Mouse (Mus musculus): ENCODE data around the gene Gm12216. TPM values are rescaled to one million over a fixed set of nuclear protein-coding genes. Genes with fewer than 3 reads are reported as not detected.
"Not testable (repeated sequence)": the region's sequence is repeated elsewhere in the genome, so short reads cannot be mapped to it uniquely, and the experiment has no call there.

The Gm12216 gene
- polyA plus RNA-seq, 1 experiment = 1.6 TPM

- H3K4me3 ChIP-seq = no peak overlapping the region
- peak overlapping the region; percentile 75 for H3K4me2 ChIP-seq (ENCODE audit: low read depth)
- TF ChIP-seq MYOG (IDR thresholded peaks at IDR 0.05; ENCODE audit: control insufficient read depth in 1 of 3, insufficient read depth in 1 of 3, insufficient read length in 2 of 3, low read depth in 2 of 3) (no peak), REST (IDR thresholded peaks at IDR 0.05; ENCODE audit: insufficient read depth, insufficient read length) (no peak), MAX (IDR thresholded peaks at IDR 0.05; ENCODE audit: low read depth) (no peak), USF1 (IDR thresholded peaks at IDR 0.05; ENCODE audit: low read depth) (no peak), POLR2A (IDR thresholded peaks at IDR 0.05; ENCODE audit: insufficient read length, low read depth) (no peak), CEBPB (IDR thresholded peaks at IDR 0.05; ENCODE audit: insufficient read depth, poor library complexity, severe bottlenecking) (no peak), MYOD1 (IDR thresholded peaks at IDR 0.05; ENCODE audit: control insufficient read depth in 1 of 3, insufficient read length in 2 of 3, low read depth in 2 of 3) (no peak), SRF (IDR thresholded peaks at IDR 0.05; ENCODE audit: control insufficient read depth, insufficient read length, low read depth) (no peak), POLR2AphosphoS2 (IDR thresholded peaks at IDR 0.05; ENCODE audit: insufficient read length, low read depth) (no peak), TCF12 (IDR thresholded peaks at IDR 0.05; ENCODE audit: insufficient read depth, poor library complexity, severe bottlenecking) (no peak), E2F4 (IDR thresholded peaks at IDR 0.05; ENCODE audit: insufficient read depth) (no peak), TCF3 (IDR thresholded peaks at IDR 0.05; ENCODE audit: insufficient read length, low read depth) (no peak)
- H3K36me3 ChIP-seq (ENCODE audit: control insufficient read depth, insufficient read depth) = no peaks in the 10 kb centered on the region
- H3K79me2 ChIP-seq (ENCODE audit: control insufficient read depth, insufficient read depth) = no peaks in the 10 kb centered on the region
- no peaks in the 10 kb centered on the region for H3K27me3 ChIP-seq (ENCODE audit: control insufficient read depth, insufficient read depth, insufficient read length)
- no peak overlapping the region for H3ac ChIP-seq (ENCODE audit: control insufficient read depth, insufficient read length)
Observed at GRCm38 (mm10) chr11:53761284-53761683, 97.8 kb downstream of the Gm12216 start.

GRCm38 (mm10) chr11:53759545-53760406 lies 99.3 kb downstream of the Gm12216 start:
- TF ChIP-seq MAX (IDR thresholded peaks at IDR 0.05; ENCODE audit: low read depth) (no peak), MYOG (IDR thresholded peaks at IDR 0.05; ENCODE audit: control insufficient read depth in 1 of 3, insufficient read depth in 1 of 3, insufficient read length in 2 of 3, low read depth in 2 of 3) (no peak), POLR2AphosphoS2 (IDR thresholded peaks at IDR 0.05; ENCODE audit: insufficient read length, low read depth) (no peak), REST (IDR thresholded peaks at IDR 0.05; ENCODE audit: insufficient read depth, insufficient read length) (no peak), TCF3 (IDR thresholded peaks at IDR 0.05; ENCODE audit: insufficient read length, low read depth) (no peak), SRF (IDR thresholded peaks at IDR 0.05; ENCODE audit: control insufficient read depth, insufficient read length, low read depth) (no peak), MYOD1 (IDR thresholded peaks at IDR 0.05; ENCODE audit: control insufficient read depth in 1 of 3, insufficient read length in 2 of 3, low read depth in 2 of 3) (no peak), USF1 (IDR thresholded peaks at IDR 0.05; ENCODE audit: low read depth) (no peak), E2F4 (IDR thresholded peaks at IDR 0.05; ENCODE audit: insufficient read depth) (no peak), TCF12 (IDR thresholded peaks at IDR 0.05; ENCODE audit: insufficient read depth, poor library complexity, severe bottlenecking) (no peak), CEBPB (IDR thresholded peaks at IDR 0.05; ENCODE audit: insufficient read depth, poor library complexity, severe bottlenecking) (no peak), POLR2A (IDR thresholded peaks at IDR 0.05; ENCODE audit: insufficient read length, low read depth) (no peak)
- no peak overlapping the region for H3K4me3 ChIP-seq
- no peaks in the 10 kb centered on the region for H3K36me3 ChIP-seq (ENCODE audit: control insufficient read depth, insufficient read depth)
- H3ac ChIP-seq (ENCODE audit: control insufficient read depth, insufficient read length) = no peak overlapping the region
- no peaks in the 10 kb centered on the region for H3K27me3 ChIP-seq (ENCODE audit: control insufficient read depth, insufficient read depth, insufficient read length)
- H3K4me2 ChIP-seq (ENCODE audit: low read depth) = no peak overlapping the region
- no peaks in the 10 kb centered on the region for H3K79me2 ChIP-seq (ENCODE audit: control insufficient read depth, insufficient read depth)

DNA sequence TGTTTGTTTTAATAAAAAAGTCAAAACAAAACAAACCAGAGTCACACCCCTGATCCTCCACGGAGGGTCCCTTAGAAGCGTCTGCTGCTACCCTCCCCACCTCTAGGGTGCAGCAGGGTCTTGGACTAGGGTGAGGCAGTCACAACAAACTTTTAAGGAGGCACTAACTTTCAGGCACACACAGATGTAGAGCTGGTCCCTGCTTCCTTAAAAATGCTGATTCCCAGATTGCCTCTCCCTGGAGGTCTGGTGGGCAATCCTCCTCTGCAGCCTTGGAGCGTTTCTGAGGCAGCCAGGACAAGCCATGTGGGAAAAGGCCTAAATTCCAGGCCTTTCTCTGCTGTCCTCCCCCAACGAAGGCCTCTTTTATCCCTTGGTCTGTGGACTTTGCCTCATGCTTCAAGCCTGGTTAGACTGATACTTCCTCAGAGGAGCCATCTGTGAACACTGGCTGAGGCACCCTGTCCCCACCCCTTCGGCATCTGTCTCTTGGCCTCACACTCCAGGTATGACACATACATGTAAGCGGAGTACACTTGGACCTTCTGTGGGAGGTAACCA lies 100.2 kb downstream of the Gm12216 start:
- TF ChIP-seq MAX (IDR thresholded peaks at IDR 0.05; ENCODE audit: low read depth) (no peak), POLR2A (IDR thresholded peaks at IDR 0.05; ENCODE audit: insufficient read length, low read depth) (no peak), POLR2AphosphoS2 (IDR thresholded peaks at IDR 0.05; ENCODE audit: insufficient read length, low read depth) (no peak), REST (IDR thresholded peaks at IDR 0.05; ENCODE audit: insufficient read depth, insufficient read length) (no peak), TCF3 (IDR thresholded peaks at IDR 0.05; ENCODE audit: insufficient read length, low read depth) (no peak), SRF (IDR thresholded peaks at IDR 0.05; ENCODE audit: control insufficient read depth, insufficient read length, low read depth) (no peak), MYOG (IDR thresholded peaks at IDR 0.05; ENCODE audit: control insufficient read depth in 1 of 3, insufficient read depth in 1 of 3, insufficient read length in 2 of 3, low read depth in 2 of 3) (no peak), MYOD1 (IDR thresholded peaks at IDR 0.05; ENCODE audit: control insufficient read depth in 1 of 3, insufficient read length in 2 of 3, low read depth in 2 of 3) (no peak), E2F4 (IDR thresholded peaks at IDR 0.05; ENCODE audit: insufficient read depth) (no peak)
- no peaks in the 10 kb centered on the region for H3K79me2 ChIP-seq (ENCODE audit: control insufficient read depth, insufficient read depth)
- H3K36me3 ChIP-seq (ENCODE audit: control insufficient read depth, insufficient read depth) = no peaks in the 10 kb centered on the region
- H3K4me2 ChIP-seq (ENCODE audit: low read depth) = no peak overlapping the region
- no peak overlapping the region for H3K4me3 ChIP-seq
- H3K27me3 ChIP-seq (ENCODE audit: control insufficient read depth, insufficient read depth, insufficient read length) = no peaks in the 10 kb centered on the region
- no peak overlapping the region for H3ac ChIP-seq (ENCODE audit: control insufficient read depth, insufficient read length)

DNA sequence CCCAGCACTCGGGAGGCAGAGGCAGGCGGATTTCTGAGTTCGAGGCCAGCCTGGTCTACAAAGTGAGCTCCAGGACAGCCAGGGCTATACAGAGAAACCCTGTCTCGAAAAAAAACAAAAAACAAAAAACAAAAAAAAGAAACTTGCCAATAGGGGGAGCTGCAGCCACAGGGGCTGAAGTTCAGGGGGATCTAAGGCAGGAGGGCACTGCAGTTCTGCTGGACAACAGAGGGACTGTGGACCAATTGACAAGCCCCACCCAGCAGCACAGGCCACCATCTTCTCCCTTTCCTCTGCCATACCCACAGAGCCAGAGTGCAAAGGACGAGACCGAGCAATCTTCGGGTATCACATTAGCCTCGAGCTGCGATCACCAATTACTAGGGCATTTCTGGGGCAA lies 101.0 kb downstream of the Gm12216 start:
- not testable (repeated sequence) for H3K79me2 ChIP-seq (ENCODE audit: control insufficient read depth, insufficient read depth)

DNA sequence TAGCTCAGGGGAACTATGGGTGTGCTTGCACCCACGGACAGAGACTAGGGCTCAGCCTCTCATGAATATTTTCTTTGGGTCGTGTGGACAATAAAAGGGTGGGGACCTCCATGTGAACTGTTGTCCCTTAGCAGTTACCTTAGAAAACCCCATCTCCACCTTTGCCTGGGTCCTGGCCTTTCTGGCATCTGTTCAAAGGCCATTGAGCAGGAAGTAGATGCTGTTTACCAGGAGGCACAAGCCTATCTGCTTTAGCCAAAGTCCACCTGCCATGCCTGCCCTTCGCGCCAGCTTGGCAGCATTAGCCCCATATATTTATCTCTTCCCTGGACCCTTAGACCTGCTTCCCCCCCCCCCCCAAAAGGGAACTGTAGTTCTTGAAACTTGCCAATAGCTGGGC lies 101.4 kb downstream of the Gm12216 start:
- H3K36me3 ChIP-seq (ENCODE audit: control insufficient read depth, insufficient read depth) = no peaks in the 10 kb centered on the region
- H3K79me2 ChIP-seq (ENCODE audit: control insufficient read depth, insufficient read depth) = no peaks in the 10 kb centered on the region
- no peak overlapping the region for H3K4me3 ChIP-seq
- no peaks in the 10 kb centered on the region for H3K27me3 ChIP-seq (ENCODE audit: control insufficient read depth, insufficient read depth, insufficient read length)
- TF ChIP-seq SRF (IDR thresholded peaks at IDR 0.05; ENCODE audit: control insufficient read depth, insufficient read length, low read depth) = no peak
- TF ChIP-seq USF1 (IDR thresholded peaks at IDR 0.05; ENCODE audit: low read depth) = no peak
- no peak for TF ChIP-seq E2F4 (IDR thresholded peaks at IDR 0.05; ENCODE audit: insufficient read depth)
- TF ChIP-seq POLR2A (IDR thresholded peaks at IDR 0.05; ENCODE audit: insufficient read length, low read depth) = no peak
- no peak for TF ChIP-seq TCF12 (IDR thresholded peaks at IDR 0.05; ENCODE audit: insufficient read depth, poor library complexity, severe bottlenecking)
- no peak overlapping the region for H3ac ChIP-seq (ENCODE audit: control insufficient read depth, insufficient read length)
- no peak overlapping the region for H3K4me2 ChIP-seq (ENCODE audit: low read depth)

More for the DNA sequence above, 101.0 kb downstream of the Gm12216 start:
- not testable (repeated sequence) for H3K4me3 ChIP-seq; H3ac ChIP-seq (ENCODE audit: control insufficient read depth, insufficient read length); H3K36me3 ChIP-seq (ENCODE audit: control insufficient read depth, insufficient read depth); H3K27me3 ChIP-seq (ENCODE audit: control insufficient read depth, insufficient read depth, insufficient read length); H3K4me2 ChIP-seq (ENCODE audit: low read depth)

Measured in myocyte (in vitro differentiated cells).